Mouse (Mus musculus) gastrocnemius, adult 18-20 months (tissue): ENCODE measurements around the gene Stx7. TPM values are rescaled to one million over a fixed set of nuclear protein-coding genes. Genes with fewer than 3 reads are reported as not detected.
"Not testable (repeated sequence)": the region's sequence is repeated elsewhere in the genome, so short reads cannot be mapped to it uniquely, and the experiment has no call there.

Source experiments
- DNase-seq: peaks from one replicate; pipeline ENCODE4 v3.0.0; 2021; ENCODE audit warnings: low spot score
- long read RNA-seq, 2 experiments: library from polyadenylated mRNA; stranded (forward); transcript quantifications; one replicate each; pipeline ENCODE4 v2.0.0; 2021
- total RNA-seq, 2 experiments: library from RNA; stranded (reverse); gene quantifications; 2 replicates each; pipeline ENCODE4 v1.2.3; 2021

Stx7 gene
- 10 to 100 TPM; 21.6 to 25.9 TPM for total RNA-seq
- long read RNA-seq, experiment 1, transcript Stx7-205 (10 exons, 3,435 nt) = major isoform, 51 of 57 reads
- long read RNA-seq, experiment 1, partial matches to known transcripts = 1 of 57 reads
- long read RNA-seq, experiment 1, other reads (novel, unspliced or antisense) = 5 of 57 reads
- long read RNA-seq, experiment 2, transcript Stx7-205 (10 exons, 3,435 nt) = major isoform, 30 of 35 reads
- long read RNA-seq, experiment 2, partial matches to known transcripts = 3 of 35 reads
- long read RNA-seq, experiment 2, other reads (novel, unspliced or antisense) = 2 of 35 reads

DNA sequence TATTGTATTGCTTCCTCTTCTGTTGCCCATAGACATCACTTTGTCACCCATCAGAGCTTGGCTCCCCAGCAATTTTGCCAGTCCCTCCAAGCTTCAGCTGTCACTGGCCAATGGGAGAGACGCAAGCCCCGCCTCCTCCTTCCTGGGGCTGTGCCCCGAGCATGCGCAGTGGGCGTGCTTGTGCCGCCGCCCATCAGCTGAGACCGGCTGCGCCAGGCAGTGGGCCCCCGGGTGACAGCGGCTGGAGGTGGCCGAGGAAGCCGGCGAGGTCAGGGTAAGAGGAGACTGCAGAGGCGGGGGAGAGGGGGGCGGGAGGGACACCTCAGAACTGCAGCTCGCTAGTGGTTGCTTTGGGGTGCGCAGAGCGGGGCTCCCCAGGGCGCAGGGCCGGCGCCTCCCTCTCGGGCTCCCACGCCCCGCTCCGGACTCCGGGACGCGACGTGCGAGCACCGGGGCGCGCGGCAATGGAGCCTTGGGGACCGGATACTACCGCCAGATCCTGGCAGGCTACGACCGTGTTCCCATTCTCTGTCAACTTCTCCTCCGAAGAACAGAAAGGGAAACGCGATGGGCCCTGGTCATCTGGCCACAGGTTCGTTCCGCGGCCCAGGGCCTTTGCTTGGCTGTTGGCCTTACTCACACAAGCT is at the start of gene Stx7:
Gene Stx7 (plus strand): TSS at position 168 of the 647 bp plus-strand sequence.
- peak; percentile 93 for DNase-seq

DNA sequence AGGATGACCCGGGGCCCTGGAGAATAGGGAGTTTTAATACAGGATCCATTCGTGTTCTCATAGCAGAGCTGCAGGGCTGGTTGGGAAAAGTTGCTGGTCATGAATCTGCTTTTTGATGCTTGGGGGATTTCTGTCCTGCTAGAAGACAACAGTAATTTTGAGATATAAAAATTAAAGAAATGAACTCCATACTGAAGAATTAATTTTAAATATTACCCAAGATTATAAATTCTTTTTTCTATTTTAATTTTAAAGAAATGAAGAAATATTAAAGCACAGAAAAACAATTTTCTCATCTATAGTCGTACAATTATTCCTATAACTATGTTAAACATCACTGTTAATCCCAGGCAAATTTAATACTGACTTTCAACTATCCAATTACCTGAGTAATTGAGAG is 47.3 kb upstream of the Stx7 start, which contains the start of gene Taar8c:
Gene Taar8c (minus strand): TSS at position 101 of the 400 bp plus-strand sequence.
- not testable (repeated sequence) for DNase-seq

DNA sequence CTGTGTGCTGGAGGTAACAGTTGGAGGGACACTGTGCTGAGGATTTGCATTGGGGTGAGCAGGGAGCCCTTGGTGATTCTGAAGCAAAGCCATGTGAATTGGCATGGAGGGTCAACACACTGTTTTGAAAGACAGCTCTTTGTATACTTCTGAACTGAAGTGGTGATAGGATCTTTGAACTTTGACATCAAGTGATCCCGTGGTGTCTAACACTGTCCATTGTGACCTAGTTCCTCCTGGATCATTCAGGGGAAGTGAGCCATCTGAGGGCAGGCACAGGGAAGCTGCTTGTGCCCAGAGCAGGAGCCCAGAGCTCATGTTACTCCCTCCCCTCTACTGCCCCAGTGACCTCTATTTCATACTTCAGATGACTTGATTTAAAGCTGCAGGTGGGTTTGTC is 45.8 kb upstream of the Stx7 start:
- DNase-seq = not testable (repeated sequence)

DNA sequence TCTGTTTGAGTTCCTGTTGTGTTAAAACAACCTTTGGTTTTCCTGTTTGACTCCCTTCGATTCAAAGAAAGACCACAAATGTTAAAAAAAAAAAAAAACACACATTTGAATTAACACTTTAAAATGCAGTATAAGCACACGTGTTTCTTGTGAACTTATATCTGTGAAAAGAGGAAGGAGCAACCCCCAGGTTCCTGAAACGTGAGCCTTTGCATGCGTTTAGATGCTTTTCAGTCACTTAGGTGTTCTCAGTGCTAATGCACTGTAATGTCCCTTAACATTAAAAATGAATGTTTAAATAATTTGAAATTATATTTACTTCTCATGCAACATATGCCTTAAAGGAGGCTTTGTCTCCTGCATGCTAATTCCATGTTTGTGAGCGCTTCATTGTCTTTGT is 41.4 kb upstream of the Stx7 start:
- DNase-seq = no peak

DNA sequence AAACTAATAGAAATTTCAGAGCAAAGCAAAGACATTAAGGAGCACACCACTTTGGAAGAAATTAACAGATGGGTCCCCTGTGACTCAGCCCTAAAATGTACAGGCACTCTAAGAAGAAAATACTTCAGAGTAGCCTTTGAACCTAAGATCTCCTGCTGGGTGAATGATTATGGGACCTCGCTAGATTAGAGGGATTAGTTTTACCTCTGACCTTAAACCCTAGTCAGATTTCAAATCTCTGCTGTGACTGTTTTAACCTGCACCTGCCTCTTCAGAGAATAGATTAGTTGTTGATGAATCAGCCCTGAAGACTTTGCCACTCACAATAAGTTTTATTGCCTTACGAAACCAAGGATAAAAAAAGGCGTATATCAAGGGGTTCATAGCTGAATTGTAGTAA is 40.9 kb upstream of the Stx7 start:
- no peak for DNase-seq

DNA sequence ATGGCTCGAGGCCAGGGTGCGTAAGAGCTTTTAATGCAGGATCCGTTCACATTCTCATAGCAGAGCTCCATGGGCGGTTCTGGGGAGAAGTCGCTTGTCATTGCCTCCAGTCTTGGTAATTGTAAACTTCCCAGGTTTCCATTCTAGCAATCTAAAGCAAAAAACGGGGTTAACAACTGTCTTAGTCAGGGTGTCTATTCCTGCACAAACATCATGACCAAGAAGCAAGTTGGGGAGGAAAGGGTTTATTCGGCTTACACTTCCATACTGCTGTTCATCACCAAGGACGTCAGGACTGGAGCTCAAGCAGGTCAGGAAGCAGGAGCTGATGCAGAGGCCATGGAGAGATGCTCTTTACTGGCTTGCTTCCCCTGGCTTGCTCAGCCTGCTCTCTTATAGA is 39.7 kb upstream of the Stx7 start, which contains the start of gene Taar9:
Gene Taar9 (minus strand): TSS at position 101 of the 400 bp plus-strand sequence.
- DNase-seq = not testable (repeated sequence)

DNA sequence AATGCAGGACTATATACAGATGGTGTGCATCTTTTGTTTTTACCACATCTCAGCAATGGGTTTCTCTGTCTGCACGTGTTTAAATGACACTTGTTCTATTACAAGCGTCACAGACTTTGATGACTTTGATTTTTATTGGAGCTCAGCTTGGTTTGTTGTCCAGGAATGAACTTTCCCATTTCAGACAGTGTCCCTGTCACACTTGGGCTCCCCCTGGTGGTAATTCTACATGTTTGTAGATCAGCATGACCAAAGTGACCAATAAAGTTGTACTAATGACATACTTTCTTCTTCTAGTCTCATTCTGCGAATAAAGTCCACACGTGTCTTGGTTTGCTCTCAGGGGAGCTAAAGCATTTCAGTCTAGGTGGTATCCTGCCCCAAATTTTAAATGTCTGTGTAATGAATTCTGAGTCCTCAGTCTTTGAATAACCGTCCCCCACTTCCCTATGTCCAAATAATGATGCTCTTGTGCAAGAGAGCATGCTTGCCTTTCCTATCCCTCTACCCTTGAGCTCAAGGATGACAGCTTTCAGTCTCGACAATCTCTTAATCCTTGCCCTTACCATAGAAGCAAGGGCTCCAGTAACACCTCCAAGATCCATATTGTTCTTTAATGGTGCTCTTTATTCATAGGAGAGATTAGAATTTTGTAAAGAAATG is 37.9 kb upstream of the Stx7 start:
- DNase-seq = peak; percentile 40

DNA sequence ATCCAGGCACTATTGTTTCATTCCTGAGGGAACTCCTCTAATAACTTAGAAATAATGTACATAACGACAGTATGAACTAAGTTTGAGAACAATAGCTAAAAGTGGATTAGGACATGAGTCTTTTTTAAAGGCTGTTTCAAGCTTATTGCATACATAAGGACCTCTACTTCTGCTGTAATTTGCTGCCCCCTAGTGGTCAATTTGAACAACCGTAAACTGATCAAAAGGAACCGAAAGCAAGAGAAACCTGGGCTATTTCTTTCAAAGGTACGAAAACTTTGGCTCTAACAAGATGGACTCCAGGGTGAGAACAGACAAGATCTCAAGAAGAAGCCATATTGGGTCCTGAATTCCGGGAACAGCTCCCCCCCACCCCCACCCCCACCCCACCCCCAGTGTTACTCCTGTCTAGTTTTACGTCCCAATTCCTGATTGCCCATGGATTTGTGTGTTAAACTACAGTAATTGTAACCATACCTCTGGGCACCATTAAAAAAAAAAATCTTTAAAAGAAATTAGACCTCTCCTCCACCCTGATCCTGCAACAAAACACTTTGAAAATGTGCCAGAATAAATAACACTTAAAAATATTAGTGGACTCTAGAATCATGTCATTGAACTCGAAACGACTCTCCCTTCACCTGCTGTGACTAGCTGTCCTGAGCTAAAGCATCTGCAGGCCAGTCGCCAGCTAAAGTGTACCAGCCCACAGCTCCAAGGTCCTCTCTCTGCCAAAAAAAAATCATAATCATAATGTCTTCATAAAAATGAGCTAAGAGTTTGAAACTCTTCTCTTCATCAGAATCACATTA is 17.4 kb upstream of the Stx7 start:
- peak; percentile 68 for DNase-seq

DNA sequence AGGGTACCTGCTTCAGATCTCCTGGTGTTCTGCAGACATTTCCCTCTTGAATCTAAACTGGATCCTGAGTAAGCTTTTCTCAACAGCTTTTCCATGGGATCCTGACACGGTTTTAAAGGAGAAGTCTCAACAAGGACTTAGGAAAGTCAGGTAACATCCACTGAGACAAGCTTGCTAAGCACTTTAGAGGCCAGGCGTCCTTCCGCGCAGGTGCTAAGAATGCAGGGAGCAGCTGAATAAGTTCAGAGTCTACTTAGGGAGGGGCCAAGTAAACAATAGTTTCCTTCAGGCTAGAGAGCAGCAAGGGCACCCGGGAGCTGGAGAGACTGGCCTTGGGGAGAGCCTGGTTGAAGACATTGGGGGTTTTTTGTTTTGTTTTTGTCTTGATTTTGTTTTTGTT is 16.8 kb upstream of the Stx7 start:
- no peak for DNase-seq

DNA sequence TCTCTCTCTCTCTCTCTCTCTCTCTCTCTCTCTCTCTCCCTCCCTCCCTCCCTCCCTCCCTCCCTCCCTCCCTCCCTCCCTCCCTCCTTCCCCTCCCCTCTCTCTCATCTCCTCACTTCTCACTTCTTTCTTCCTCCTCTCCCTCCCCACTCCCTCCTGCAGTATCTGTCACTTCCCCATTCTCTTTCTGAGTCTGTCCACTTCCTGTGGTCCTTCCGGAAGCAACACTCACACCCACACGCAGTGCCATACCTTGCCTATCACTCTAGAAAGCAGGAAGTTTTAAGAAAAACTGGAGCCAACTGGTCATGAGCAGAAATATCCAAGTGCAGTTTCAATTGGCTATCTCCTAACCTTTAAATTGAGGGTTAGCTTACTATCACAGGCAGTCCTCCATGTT is 16.0 kb upstream of the Stx7 start:
- DNase-seq = no peak

DNA sequence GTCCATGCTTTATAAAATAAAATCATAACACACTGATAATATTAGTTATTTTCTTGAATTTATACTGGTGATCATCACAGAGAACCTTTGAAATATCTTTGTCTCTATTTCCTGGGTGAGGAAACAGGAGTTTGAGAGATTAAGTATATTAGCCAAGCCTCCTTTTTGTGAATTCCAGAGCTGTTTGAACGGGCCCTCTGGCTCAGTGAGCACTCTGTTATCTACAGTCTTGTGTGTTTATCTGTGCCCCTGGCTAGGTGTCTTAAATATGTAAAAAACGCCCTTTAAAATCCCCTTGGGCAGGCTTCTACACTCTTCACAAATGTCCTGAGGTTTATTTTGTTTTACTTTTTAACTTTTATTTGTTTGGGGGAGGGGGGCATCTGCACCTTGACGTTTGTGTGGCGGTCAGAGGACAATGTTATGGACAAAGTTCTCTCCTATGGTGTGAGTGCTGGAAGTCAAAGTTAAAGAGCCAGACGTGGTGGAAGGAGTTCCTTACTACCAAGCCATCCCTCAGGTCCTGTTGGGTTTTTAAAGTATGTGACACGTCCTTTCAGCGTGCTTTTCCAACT is 14.9 kb upstream of the Stx7 start:
- no peak for DNase-seq

DNA sequence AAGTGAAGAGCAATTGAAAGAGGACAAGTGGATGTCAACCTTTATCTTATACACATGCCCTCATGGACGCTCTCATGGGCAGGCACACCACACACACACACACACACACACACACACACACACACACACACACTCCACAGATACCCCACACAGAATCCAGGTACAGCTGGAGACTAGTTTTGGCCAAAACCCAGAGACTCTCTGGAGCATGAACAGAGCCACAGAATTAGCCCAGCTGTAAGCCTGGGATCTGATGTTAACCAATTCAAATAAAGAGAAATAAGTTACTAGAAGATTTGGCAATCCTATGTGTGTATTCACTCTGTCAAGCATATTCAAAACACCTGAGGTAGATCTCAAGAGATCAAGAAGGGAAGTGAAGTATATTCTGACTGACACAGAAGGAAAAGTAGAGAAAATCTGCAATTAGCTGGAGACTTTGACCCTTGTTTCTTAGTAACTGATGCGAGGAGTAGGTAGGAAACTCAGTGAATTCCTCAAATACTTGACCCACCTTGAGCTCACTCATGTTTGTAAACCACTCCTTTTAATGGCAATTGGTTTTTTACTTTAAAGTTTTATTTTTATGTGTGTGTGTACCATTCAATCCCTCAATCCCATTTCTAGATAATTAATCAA is 10.4 kb upstream of the Stx7 start:
- no peak for DNase-seq

DNA sequence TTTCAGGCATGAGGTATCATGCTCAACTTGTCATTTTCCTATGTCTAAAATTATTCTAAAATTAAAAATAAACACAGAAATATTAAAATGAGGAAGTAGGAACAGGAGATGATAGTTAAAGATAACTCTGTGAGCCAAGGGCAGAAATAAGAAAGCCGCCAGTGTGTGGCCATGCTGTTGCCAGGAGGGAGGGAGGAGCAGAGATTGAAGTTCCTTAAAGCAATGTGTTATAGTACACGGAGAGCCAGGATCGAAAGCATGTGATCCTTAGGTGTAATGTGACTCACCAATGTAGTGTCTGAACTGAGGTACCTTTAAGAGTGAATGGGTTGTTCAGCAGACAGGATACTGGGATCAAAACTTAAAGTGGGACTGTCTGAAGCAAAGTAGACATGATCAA is 6.4 kb upstream of the Stx7 start:
- no peak for DNase-seq

DNA sequence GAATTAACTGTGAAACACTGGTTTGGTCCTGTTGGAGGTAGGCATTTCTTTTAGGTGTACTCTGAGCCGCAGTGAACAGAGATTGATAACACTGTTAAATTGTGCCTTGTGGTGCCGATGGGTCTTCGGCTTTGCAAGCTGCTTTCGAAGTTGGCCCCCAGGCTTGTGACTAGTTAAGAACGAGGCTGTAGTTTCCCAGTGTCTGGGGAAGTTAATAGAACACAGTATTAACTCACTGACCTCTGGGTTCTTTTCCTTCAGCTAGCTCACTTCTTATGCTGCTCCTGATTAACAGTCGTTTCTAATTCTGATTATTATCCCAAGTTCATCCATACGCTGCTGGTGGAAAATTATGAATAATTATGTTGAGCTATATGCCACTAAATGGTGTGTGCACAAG is 984 bp downstream of the Stx7 start:
- no peak for DNase-seq

DNA sequence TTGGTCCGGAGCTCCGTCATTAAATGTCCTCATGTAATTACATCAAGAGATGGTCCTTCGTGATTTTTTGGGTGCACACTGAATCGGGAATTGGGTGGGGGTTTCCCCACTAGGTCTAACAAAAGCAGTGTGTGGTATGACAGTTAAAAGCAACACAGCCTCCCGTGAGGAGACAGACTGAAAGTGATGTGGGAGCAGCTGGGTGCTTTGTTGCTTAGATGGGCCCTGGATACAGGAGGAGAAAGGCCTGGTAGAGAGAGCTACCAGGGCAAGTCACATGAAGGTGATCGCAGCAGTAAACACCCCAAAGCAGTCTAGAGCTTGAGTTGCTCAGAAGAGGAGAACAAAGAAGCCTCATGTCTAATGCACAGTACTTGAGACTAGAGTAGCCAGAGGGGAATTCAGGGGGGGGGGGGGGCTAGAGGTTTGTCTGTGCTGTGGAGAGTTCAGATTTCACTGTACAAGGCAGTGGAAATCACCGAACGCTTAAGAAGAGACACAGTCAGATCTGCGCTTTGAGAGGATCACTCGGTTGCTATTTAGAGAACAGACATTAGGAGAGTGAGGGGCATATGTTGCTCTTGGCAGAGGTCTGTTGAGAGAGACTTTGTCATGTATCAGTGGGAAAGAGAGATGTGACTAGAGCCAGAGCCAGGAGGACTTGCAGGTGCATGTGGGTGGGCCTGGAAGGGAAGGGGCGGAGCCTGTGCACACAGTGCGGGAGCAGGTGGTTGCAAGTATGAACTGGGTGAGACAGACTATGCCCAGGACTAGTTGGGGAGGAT is 9.6 kb downstream of the Stx7 start:
- no peak for DNase-seq

DNA sequence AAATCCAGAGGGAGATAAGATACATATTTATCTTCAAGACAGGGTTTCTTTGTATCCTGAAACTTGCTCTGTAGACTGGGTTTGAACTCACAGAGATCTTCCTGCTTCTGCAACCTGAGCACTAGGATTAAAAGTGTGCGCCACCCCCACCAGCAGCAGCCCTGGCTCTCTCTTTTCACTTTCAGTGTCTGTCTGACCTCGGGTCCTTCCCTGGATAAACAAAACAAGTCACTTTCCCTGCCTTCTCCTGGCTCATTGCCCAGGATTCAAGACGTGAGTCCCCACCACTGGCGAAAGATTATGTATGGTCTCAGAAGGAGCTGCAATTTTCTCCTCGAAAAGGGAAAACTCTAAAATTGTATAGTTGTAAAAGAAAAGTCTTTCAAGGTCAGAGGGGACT is 10.5 kb downstream of the Stx7 start:
- no peak for DNase-seq

DNA sequence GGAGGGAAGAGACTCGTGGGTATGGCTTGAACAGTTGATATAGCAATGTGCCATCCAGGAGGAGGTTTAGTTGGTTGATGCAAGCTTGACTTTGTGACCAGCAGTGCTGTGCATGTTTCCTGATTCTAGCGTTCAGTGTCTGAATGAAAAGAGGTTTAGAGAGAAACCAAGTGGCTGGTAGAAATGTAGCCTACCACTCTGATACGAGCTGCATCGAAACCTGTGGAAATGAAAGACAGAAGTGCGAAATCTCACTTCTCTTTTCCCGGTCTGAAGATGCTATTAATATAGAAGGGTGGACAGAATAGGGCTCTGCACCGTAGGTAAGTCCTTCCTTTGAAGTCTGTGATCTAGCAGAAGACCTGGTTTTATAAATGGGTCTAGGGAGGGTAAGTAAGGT is 11.2 kb downstream of the Stx7 start:
- DNase-seq = no peak

DNA sequence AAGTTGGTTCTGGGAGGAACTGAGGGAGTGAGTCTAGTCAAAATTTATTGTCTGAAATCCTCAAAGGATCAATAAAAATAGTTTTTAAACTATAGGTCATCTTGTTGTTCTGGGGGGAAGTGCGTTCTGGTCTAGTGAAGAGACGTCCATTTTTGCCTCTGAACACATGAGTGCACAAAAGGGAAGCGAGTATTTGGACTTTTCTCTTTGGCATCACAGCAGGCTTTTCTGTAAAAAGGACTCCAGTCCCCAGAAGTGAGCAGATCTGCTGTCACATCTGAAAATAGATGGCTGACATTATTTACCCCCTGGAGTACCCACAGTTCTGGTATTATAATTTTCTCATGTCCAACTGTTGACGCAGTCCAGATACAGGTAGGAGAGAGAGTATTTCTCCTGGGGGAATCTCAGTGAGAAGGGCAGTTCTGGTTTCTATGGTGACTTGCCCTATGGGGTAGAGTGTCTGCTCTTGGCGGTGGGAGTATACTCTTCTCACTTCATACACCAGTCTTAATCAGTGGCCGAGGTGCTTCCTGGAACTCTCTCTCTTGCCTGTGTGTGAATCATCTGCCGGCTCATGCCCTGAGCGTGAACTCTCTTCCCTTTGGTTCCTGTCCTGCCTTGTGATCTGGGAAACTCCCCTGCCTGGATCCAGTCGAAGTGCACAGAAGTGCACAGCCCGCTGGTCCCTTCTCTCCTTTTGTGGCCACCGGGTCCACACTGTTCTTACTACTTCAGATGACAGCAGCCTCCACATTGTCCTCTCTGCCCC is 15.2 kb downstream of the Stx7 start:
- peak; percentile 22 for DNase-seq

DNA sequence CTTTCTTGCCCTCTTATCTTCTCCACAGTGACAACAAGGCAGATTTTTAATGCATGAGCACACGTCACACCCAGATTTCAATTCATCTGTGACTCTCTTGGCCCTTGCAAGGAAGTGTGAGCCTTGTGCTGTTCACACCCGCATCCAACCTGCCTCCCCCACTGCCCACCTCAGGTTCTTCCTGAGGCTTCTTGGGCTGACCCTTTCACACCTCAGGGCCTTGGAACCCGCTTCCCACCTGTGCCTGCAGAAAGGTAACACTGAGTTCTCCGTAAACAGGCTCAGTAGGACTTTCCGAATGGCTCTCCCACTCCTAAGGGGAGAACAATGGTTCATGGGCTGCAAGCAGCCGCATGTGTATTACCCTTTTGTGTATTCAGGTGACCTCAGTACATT is 15.8 kb downstream of the Stx7 start:
- DNase-seq = no peak
